Mouse (Mus musculus) ES-Bruce4 (cell line): ENCODE measurements around the gene Pla2g4f.

ENCODE experiments used
- CTCF ChIP-seq: IDR thresholded peaks from one replicate; pipeline ENCODE4 v1.8.1; 2011; ENCODE audit warnings: low read depth, low read length
- EP300 ChIP-seq: IDR thresholded peaks from 2 replicates; pipeline ENCODE4 v1.6.1; 2011; ENCODE audit warnings: low read depth, low read length; ENCODE audit not compliant: insufficient read depth

- no peak for TF ChIP-seq EP300
- TF ChIP-seq CTCF: no peak
Observed at GRCm38 (mm10) chr2:120348120-120348519, 34.2 kb upstream of the Pla2g4f start.
